Mouse (Mus musculus) liver, adult 2 months (tissue): ENCODE data around the gene Pwwp2b.

Source experiments
- CTCF ChIP-seq: fragments of 200-500 bp; IDR thresholded peaks from 2 replicates; pipeline ENCODE4 v1.5.1; 2011; ENCODE audit warnings: low read depth, low read length, control low read depth
- POLR2A ChIP-seq: fragments of 200-500 bp; IDR thresholded peaks from 2 replicates; pipeline ENCODE4 v1.6.1; 2011; ENCODE audit warnings: low read length, control low read depth; ENCODE audit not compliant: insufficient read depth; ENCODE audit errors: extremely low read depth

- TF ChIP-seq CTCF, result no peak
- no peak for TF ChIP-seq POLR2A
Measured at GRCm38 (mm10) chr7:139310487-139310951, 62.2 kb downstream of the Pwwp2b start.
